Mouse (Mus musculus) spleen, embryonic (tissue): Measurements from ENCODE around the gene Ints13.

Experiments used
- CTCF ChIA-PET: fragments of 350-600 bp; sonication (Branson Sonifier 250); formaldehyde crosslinking; loops from one replicate; lab custom pipeline; 2022; lab: Charles Lee

Ints13 gene

DNA sequence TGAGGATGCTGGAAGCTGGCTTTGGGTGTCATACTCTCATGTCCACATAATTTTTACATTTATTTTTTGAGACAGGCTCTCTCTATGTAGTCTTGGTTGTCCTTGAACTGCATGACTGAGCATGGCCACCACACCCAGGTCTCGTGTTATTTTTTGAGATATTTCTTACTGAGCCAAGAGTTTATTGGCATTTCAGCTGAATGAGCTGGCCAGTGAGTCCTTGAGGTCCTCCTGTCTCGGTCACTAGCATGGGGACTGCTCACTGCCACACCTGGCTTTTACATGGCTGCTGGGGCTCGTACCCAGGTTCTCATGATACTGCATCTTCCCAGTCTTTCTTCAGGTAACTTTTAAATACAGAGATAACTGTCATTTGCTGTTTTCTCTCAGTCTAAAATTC, 37.2 kb downstream of the Ints13 start:
- CTCF ChIA-PET, result no interaction called here

- CTCF ChIA-PET, result no interaction called here
These were observed 39.0 kb downstream of the Ints13 start for GRCm38 (mm10) chr6:146538661-146539060.

- CTCF ChIA-PET, result no interaction called here
These were observed 39.6 kb downstream of the Ints13 start for GRCm38 (mm10) chr6:146538071-146538470.

- CTCF ChIA-PET, result interaction anchor here (0.6 kb wide), 1 partner anchor 735 kb away, joined by 6 read pairs; no protein-coding TSS in a partner anchor
These were observed 40.5 kb downstream of the Ints13 start for GRCm38 (mm10) chr6:146537111-146537510.

GRCm38 (mm10) chr6:146535501-146535900, 42.1 kb downstream of the Ints13 start:
- CTCF ChIA-PET, result no interaction called here

DNA sequence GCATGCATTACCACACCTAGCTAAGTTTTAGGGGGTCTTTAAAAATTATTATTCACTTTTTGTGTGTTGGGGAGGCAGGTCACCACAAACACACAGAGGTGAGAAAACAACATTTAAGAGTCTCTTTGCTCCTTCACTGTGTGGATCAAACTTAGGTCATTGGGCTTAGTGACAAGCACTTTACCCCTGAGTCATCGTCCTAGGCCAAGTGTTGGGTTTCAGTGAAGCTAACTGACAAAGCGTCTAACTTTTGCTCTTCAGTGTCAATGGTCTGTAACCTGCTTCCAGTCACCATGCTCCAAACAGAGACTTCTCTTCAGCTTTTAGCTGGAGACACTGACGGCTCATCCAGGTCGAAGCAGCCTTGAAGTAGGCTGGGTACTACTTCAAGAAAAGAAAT, 44.5 kb downstream of the Ints13 start:
- CTCF ChIA-PET, result no interaction called here

DNA sequence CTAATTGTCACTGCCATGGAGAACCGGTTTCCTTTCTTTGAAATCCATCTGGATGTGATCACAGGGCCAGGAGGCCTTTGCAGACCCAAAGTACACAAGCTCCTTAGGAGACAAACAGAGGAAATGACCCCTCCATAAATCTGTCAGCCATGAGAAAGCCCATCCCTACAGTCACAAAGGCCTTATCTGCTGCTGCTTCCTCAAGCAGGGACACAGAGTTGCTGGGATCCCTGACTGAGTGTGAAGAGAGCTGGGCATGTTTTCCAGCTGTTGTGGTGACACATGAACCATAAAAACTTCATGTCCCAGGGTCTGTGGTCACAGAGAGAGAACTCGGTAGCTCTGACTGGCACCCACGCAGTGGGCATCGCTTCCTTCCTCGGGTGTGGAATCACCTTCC, 46.9 kb downstream of the Ints13 start:
- CTCF ChIA-PET, result interaction anchor here (0.6 kb wide), 1 partner anchor 65 kb away, joined by 3 read pairs; no protein-coding TSS in a partner anchor

DNA sequence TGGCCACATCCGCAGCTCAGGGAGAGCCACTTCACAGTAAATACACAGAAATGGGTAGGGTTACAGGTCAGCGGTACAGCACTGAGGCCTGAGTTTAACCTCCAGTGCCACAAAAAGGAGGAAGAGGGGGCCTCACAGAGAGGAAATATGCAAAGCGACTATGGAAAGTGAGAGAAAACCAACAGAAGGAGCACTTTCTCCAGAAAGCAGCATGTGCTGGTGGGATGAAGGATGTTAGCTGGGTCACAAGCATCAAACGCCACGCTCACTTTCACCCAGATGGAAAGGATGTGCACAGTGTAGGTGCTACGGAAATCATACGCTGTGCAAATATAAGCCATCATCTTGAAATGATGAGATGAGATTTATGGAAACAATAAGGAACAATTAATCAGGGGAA, 47.3 kb downstream of the Ints13 start:
- CTCF ChIA-PET, result no interaction called here

GRCm38 (mm10) chr6:146527537-146527936, 50.1 kb downstream of the Ints13 start:
- CTCF ChIA-PET, result no interaction called here

- CTCF ChIA-PET, result no interaction called here
These were observed 52.1 kb downstream of the Ints13 start for GRCm38 (mm10) chr6:146525500-146525899.

- CTCF ChIA-PET, result no interaction called here
These were observed 56.0 kb downstream of the Ints13 start for GRCm38 (mm10) chr6:146521456-146522245.

DNA sequence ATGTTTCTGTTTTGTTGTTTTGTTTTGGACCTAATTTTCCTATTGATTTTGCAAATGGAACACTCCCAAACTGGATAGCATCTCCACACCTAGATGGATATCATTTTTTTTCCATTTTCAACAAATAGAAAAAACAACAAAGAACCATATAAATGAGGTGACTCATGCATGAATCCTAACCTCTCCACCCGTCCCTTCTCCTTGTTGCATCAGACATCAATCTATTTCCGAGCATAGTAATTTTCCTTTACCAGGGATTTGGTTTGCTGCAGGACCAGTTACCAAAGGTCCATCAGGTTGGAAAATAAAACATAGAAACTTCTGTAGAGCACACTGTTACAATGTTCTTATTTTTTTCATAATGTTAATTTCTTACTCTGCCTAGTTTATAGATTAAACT, 58.6 kb downstream of the Ints13 start:
- CTCF ChIA-PET, result no interaction called here

DNA sequence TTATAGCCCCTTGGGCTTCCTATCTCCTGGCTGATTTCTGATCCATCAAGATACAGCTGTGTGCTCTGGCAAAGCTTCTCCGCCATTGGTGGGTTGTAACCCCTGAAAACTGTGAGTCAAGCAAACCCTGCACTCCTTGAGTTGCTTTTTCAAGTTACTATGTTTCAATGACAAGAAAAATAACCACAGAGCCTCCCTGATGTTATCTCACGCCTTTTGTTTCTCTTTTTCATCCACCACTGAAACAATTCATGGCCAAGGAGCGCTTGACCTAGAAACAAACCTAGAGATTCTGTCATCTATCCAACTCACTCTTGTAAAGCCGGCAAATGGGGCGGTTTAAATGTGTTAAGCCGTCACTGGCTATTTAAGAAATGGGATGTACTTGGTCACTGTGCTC, 61.7 kb downstream of the Ints13 start:
- CTCF ChIA-PET, result interaction anchor here (0.8 kb wide), 1 partner anchor 1433 kb away, joined by 3 read pairs; no protein-coding TSS in a partner anchor

GRCm38 (mm10) chr6:146514531-146514948, 63.1 kb downstream of the Ints13 start:
- CTCF ChIA-PET, result interaction anchor here (0.5 kb wide), 1 partner anchor 27 kb away, joined by 3 read pairs; no protein-coding TSS in a partner anchor

DNA sequence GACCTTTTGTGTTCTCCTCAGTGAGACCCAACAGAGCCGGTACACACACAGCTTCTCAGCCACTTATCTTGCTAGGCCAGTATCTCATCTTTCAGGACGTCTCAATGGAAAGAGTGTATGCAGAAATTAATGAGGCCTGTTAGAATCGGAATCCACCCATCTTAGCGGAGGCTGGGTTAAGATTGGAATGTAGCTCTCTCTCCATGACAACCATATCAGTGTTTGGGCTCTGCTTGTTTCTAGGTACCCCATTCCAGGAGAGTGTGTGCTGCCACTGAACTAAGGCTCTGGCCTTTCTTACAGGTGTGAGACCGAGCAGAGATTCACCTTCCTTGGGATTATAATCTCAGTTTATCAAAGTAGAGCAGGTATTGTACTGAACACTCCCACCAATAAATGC, 63.7 kb downstream of the Ints13 start:
- CTCF ChIA-PET, result no interaction called here

DNA sequence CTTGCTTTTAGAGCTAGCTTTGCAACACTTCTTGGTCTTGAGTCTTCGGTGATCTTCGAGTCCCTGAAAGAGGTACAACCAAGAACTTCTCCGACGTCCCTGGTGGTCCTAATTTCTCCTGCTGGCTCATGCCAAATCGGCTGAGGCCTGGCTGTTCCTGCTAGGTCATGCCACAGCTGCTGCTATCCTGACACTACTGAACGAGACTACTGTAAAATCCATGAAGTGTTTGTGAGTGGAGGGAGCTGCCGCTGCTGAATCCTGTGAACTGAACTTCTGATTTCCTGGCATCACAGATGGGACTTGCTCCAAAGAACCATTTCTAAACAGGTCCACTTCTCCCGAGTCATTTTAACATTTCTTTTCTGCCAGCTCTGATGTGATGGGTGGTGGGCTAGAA, 64.3 kb downstream of the Ints13 start:
- CTCF ChIA-PET, result no interaction called here

GRCm38 (mm10) chr6:146511511-146511910, 66.1 kb downstream of the Ints13 start:
- CTCF ChIA-PET, result interaction anchor here (0.6 to 0.7 kb wide), 5 partner anchors 29 to 1667 kb away, joined by 3 to 14 read pairs (median 5); no protein-coding TSS in a partner anchor

DNA sequence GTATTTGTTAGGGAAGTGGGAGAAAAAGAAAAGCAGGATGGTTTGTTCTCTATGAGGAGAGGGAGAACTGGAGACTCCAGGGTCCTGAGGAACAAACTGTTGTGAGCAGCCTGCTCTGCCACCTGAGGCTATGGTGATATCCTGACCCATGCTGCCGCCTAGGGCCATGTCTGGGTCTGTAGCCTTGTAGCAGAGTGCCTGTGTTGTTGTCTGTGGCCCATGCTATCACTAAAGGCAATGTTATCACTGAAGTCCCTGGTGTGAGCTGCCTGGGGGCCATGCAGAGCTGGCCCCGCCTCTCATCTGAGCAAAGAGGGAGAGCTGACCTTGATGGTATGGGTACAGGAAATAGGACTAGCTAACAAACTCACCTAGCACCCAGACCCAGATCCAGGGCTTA, 67.7 kb downstream of the Ints13 start:
- CTCF ChIA-PET, result no interaction called here

DNA sequence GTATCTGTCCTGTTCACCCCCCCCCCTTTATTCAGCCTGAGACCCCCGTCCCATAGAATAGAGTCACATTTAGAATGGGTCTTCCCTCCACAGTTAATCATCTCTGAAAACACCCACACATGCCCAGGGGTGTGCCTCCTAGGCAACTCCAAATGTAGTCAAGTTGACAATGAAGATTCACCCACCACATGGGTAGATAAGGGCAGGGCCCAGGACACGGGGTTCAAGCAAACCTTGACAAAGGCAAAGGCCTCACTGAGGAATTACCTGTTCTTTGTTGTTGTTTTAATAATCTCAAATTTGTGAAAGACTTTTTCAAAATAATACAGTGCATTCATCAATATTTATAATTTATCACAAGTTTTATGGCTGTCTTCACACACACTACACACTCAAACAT, 73.2 kb downstream of the Ints13 start:
- CTCF ChIA-PET, result no interaction called here

DNA sequence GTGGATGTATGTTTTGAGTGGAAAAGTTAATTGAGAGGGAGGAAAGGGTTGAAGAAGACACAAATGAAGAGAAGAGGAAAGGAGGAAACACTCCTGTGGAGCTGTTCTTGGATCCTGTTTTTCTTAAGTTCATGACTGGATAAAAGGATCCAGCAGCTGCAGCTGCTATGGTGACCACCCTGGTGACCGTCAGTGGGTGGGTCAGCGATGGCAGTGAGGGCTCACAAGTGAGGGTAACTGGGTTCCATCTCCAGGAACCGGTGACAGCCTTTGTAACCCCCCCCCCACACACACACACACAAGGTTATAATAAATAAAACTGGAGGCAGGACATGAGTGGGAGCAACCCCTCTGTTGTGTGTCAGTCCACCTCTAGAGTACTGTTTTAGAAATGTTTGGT, 74.8 kb downstream of the Ints13 start:
- CTCF ChIA-PET, result no interaction called here

GRCm38 (mm10) chr6:146501866-146502804, 75.5 kb downstream of the Ints13 start, which contains the start of gene Itpr2:
Gene Itpr2 (minus strand): TSS chr6:146502223.
- CTCF ChIA-PET, result no interaction called here

GRCm38 (mm10) chr6:146501316-146501865, 76.2 kb downstream of the Ints13 start:
- CTCF ChIA-PET, result no interaction called here
